Mouse (Mus musculus): ENCODE data around the gene Nxnl1.

The Nxnl1 gene

GRCm38 (mm10) chr8:71566501-71566900 is at the start of gene Nxnl1:
Nxnl1 (minus strand) TSS chr8:71566601.
- no peak for DNase-seq

GRCm38 (mm10) chr8:71613418-71613817 is 47.0 kb upstream of the Nxnl1 start:
- no peak for DNase-seq

DNA sequence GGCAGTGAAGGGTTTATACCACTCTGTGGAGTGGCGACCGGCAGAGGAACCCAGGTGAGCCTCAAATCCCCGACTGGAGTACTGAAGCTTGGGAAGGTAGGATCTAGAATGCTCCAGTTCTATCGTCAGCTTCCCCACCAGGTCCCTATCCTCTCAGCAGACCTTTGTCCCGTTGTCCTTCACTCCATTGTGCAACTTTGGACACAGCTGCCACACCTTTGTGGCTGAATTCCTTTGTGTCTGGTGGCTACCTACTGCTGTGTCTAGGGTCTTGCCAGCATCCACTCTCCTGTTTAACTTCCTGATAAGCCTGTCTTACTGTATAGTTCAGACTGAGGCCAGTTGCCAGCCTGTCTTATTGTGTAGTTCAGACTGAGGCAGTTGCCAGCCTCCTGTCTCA is 45.7 kb upstream of the Nxnl1 start:
- DNase-seq, result no peak

DNA sequence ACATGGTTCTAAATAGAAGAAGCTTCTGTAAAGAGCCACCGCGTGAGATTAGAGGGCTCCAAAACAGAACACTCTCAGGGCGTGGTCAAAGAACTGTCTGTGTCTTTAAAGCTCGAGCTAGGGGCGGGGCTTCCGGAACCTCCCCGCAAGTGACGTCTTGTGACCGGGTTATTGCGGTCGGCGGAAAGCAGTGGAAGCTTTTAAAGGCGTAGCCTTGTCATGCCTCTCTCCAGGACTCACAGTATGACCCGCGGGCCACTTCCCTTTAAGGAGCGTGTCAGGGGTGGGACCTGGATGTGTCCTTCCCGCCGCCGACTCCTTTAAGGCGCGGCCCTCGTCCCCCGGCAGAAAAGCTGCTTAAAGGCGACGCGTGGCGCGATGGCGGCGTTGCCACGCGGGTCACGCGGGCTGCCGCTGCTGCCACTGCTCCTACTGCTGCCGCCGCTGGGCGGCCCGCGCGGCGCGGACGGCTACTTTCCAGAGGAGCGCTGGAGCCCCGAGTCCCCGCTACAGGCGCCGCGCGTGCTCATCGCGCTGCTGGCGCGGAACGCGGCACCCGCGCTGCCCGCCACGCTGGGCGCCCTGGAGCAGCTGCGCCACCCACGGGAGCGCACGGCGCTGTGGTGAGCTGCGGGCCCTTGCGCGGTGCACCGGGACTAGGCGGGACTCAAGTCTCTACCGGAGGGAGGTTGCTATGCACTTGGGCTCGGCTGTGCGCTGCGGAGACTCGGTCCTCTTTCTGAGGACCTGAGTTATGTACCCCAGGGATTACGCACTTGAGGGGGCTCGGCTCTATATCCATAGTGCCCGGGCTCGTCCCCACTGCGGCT is 44.6 kb upstream of the Nxnl1 start, which contains the start of gene Colgalt1:
Gene Colgalt1, plus strand, starts transcription at position 177 of the 830 bp plus-strand sequence.
- peak; percentile 95 to 97 for DNase-seq

- DNase-seq, result no peak
Measured at GRCm38 (mm10) chr8:71604021-71604420, 37.6 kb upstream of the Nxnl1 start.

GRCm38 (mm10) chr8:71602666-71603334 is 36.4 kb upstream of the Nxnl1 start:
- DNase-seq, result peak; percentile 38 to 61

DNA sequence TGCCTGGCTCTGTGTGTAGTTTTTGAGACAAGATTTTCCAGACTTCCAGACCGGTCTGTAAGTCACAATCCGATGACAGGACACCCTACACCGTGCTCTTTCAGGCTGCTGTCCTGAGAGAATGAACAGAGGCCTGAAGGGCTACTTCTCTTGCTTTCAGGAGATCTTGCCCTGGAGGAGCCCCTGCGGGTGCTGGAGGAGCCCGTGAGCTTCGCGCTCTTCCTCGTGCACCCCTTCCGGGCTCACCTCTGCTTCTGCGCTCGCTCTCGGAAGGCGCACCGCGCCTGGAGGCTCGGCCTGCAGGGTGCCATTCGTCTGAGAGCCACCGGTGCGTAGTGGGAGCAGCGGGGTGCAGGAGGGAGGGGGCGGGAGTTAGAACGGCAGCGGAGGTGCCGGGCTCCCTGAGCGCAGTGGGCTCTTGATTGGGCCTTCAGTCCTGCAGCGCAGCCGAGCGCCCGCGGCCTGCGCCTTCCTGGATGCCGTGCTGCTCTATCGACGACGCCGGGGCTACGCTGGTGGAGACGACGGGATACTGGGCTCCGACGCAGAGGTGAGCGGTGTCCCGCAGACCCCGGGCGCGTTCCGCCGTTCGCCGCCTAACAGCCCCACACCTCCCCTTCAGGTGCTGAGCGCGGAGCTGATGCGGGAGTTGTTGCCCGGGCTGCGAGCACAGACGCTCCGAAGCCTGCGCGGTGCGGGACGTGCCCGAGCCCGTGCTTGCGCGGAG is 35.7 kb upstream of the Nxnl1 start:
- DNase-seq, result no peak

DNA sequence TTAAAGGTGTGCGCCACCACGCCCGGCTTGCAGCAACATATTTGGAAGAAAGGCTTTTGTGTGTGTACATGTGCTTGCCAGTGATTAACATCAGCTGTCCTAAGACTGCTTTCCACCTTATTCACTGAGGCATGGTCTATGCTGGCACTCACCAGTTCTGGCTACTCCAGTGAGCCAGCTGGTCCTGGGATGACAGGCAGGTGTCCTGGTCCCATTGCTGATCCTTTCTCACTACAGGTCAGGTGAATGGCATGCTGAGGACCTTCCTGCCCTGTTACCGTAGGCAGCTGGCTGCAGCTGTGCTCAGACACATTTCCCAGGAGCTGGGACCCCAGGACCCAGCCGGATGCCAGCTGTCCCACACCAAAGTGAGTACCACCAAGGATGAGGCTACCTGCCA is 32.4 kb upstream of the Nxnl1 start:
- peak in 1 of 2 experiments; percentile 41 for DNase-seq

DNA sequence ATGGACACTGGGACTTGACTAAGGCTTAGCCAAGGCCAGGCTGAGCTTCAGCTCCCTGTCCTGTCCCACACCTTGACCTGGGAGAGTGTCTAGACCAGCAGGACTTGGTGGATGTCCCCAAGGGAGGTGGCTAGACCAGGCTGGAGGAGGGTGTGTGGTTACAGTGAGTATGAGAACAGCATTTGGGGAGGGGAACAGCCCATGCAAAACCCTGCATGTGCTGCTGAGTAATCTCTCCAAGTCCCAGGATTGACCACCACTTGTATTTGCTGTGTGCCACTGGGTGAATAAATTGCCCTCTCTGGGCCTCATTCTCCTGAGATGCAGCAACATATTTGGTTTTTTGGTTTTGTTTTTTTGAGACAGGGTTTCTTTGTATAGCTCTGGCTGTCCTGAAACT is 32.0 kb upstream of the Nxnl1 start:
- no peak for DNase-seq

DNA sequence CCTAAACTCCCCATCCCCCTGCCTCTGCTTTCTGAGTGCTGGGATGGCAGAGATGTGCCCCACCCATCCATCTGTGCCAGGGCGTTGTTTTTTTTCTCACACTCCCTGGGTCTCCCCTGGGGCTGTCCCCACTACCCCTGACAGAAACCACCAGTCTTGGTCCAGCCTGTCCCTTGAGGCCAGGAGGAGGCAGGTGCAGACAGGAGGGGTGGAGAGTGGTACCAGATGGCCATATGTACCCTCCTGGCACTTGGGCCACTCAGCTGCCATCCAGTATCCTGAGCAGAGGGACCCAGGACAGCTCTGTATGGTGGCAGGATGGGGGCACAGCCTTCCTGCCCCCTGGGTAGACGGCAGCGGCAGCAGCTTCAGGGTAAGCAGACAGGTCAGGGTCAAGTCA is 31.1 kb upstream of the Nxnl1 start, which contains the start of gene Fam129c:
Gene Fam129c, plus strand, starts transcription at position 198 of the 400 bp plus-strand sequence.
- DNase-seq, result no peak

- DNase-seq, result no peak
Measured at GRCm38 (mm10) chr8:71596798-71597197, 30.4 kb upstream of the Nxnl1 start.

GRCm38 (mm10) chr8:71596384-71596783 is 30.0 kb upstream of the Nxnl1 start:
- DNase-seq, result no peak

DNA sequence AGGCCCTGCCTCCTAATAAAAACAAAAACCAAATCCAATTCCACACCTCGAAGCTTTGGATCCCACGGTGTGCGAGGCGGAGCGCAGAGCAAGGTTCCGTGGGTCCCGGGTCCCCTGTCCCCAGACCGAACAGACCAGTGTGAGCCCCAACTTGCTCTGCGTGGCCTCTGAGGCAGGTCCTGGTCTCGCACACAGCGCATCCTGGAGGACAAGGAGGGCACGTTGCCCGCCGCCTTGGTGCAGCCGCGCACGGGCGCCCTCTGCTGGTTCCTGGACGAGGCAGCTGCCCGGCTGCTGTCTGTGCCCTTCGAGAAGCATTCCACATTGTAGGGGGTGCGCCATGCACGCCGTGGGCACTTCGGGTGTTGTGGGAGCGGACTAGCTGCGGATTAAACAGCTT is 29.5 kb upstream of the Nxnl1 start:
- DNase-seq, result peak; percentile 97 to 98

DNA sequence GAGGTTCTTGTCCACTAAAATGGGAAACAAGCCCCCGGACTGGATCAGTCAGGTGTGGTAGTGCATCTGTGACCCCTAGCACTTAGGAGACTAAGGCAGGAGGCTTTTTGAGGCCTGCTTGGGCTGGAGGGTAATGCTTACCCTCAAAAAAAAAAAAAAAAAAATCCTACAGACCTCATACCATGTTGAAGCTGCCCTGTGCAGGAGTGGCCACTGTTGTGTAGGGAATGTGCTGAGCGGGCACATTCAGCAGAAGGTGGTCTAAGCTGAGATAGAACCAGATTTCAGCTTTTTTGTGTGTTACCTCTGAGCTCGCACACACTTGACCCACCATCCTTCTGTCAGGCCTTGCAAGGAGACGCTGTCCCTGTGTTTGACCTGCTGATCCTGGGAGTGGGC is 27.9 kb upstream of the Nxnl1 start:
- no peak for DNase-seq

DNA sequence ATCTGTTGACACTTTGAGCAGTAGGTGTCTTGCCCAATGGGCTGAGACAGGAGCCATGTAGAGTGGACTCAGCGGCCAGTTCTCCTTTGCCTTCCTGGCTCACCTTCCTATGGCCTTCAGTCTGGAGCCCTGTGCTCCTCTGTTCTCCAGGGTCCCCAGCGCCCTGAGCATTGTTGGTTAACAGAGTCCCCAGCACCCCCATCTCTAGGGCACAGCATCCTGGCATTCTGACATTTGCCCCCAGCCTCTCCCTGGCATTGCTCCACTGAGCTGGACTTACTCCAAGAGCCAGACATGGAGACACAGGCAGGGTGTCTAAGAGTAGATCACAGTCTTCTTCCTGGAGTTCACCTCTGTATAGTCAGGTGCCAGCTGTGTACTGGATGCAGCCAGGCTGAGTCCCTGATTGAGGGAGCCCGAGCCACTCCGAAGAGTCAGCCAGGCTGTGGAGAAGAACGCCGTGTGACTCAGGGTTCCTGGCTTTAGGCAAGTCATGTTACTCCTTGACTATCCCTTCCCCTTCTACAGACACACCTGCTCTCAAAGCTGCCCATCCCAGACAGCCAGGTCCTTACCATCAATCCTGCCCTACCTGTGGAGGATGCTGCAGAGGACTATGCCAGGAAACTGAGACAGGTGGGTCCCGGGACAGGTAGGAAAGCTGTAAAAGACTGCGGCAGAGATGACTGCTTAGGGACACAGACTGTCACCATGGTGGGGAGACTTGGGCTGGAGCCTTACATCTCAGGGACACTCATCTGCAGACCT is 27.3 kb upstream of the Nxnl1 start:
- peak; percentile 38 to 51 for DNase-seq

- peak; percentile 80 to 88 for DNase-seq
Measured at GRCm38 (mm10) chr8:71592374-71593170, 26.2 kb upstream of the Nxnl1 start.

- peak; percentile 96 to 98 for DNase-seq
Measured at GRCm38 (mm10) chr8:71591471-71592373, 25.3 kb upstream of the Nxnl1 start, which contains the start of gene Pgls. Pgls (plus strand) TSS chr8:71592176.

DNA sequence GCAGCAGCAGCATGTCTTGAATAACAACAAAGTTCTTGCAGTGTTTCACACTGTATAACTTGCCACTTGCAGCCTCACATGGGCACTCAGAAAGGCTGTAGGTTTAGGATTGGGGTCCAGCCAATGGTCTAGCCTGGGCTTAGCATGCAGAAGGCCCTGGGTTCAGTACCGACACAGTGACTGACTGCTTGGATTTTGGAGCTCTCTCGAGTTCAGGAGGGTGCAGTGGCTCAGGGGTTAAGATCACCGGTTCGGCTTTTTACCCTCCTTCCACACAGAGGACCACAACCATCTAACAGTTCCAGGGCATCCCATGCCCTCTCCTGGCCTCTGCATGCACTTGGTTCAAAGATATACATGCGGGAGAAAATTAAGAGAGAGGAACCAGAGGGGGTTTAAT is 24.6 kb upstream of the Nxnl1 start:
- DNase-seq, result no peak

DNA sequence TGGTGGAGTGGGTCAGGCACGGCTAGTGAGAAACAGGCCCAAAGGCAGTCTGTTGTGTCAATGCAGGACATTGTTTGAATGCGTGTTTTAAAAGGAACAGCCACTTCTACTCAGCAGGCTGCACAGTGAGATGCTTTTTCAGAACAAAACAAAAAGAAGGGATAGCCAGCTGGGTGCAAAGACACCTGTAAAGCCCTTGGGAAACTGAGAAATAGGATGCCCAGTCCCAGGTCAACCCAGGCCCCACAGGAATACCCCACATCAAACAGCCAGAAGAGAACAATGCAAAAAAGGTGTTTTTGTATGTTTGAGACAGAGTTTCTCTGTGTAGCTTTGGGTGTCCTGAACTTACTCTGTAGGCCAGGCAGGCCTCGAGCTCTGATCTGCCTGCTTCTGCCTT is 22.4 kb upstream of the Nxnl1 start:
- DNase-seq, result no peak

- DNase-seq, result peak; percentile 71 to 82
Measured at GRCm38 (mm10) chr8:71586891-71587290, 20.5 kb upstream of the Nxnl1 start.

Data from cerebellum, postnatal 14 days (tissue).